Mouse (Mus musculus) gastrocnemius, adult 18-20 months (tissue): ENCODE data around the gene Kank2. TPM values are rescaled to one million over a fixed set of nuclear protein-coding genes. Genes with fewer than 3 reads are reported as not detected.

Source experiments
- DNase-seq: peaks from one replicate; pipeline ENCODE4 v3.0.0; 2021; ENCODE audit warnings: low spot score
- long read RNA-seq, 2 experiments: library from polyadenylated mRNA; stranded (forward); transcript quantifications; one replicate each; pipeline ENCODE4 v2.0.0; 2021
- total RNA-seq, 2 experiments: library from RNA; stranded (reverse); gene quantifications; 2 replicates each; pipeline ENCODE4 v1.2.3; 2021

Gene Kank2
- 10 to 100 TPM; 12.6 to 14.3 TPM for total RNA-seq
- long read RNA-seq, experiment 1, full-length matches to known transcripts: 12 of 16 reads
- long read RNA-seq, experiment 1, partial matches to known transcripts: 2 of 16 reads
- long read RNA-seq, experiment 1, other reads (novel, unspliced or antisense): 2 of 16 reads
- long read RNA-seq, experiment 2, full-length matches to known transcripts: 4 of 10 reads
- long read RNA-seq, experiment 2, partial matches to known transcripts: 1 of 10 reads
- long read RNA-seq, experiment 2, other reads (novel, unspliced or antisense): 5 of 10 reads

GRCm38 (mm10) chr9:21798345-21799009, at the start of gene Kank2:
TSS of gene Kank2 (minus strand) at chr9:21798744.
- DNase-seq: peak; percentile 91

GRCm38 (mm10) chr9:21847926-21848325, 49.4 kb upstream of the Kank2 start:
- DNase-seq: no peak

- DNase-seq: no peak
Measured at GRCm38 (mm10) chr9:21847425-21847824, 48.9 kb upstream of the Kank2 start.

- DNase-seq: peak; percentile 57
Measured at GRCm38 (mm10) chr9:21846755-21847341, 48.3 kb upstream of the Kank2 start.

- no peak for DNase-seq
Measured at GRCm38 (mm10) chr9:21845381-21846080, 47.0 kb upstream of the Kank2 start.

GRCm38 (mm10) chr9:21843086-21843485, 44.5 kb upstream of the Kank2 start:
- DNase-seq: no peak

GRCm38 (mm10) chr9:21842391-21842790, 43.8 kb upstream of the Kank2 start:
- DNase-seq: peak; percentile 45

- DNase-seq: no peak
Measured at GRCm38 (mm10) chr9:21841340-21841739, 42.8 kb upstream of the Kank2 start.

GRCm38 (mm10) chr9:21840115-21840787, 41.7 kb upstream of the Kank2 start:
- DNase-seq: peak; percentile 28

GRCm38 (mm10) chr9:21837690-21838089, 39.1 kb upstream of the Kank2 start:
- DNase-seq: no peak

GRCm38 (mm10) chr9:21835258-21835912, 36.8 kb upstream of the Kank2 start, which contains the start of gene Angptl8:
TSS of gene Angptl8 (plus strand) at chr9:21835510.
- peak; percentile 30 for DNase-seq

- no peak for DNase-seq
Measured at GRCm38 (mm10) chr9:21831558-21832240, 33.2 kb upstream of the Kank2 start.

GRCm38 (mm10) chr9:21830936-21831335, 32.4 kb upstream of the Kank2 start:
- DNase-seq: no peak

- no peak for DNase-seq
Measured at GRCm38 (mm10) chr9:21830461-21830850, 31.9 kb upstream of the Kank2 start.

GRCm38 (mm10) chr9:21829834-21830460, 31.4 kb upstream of the Kank2 start:
- no peak for DNase-seq

- DNase-seq: no peak
Measured at GRCm38 (mm10) chr9:21824366-21824765, 25.8 kb upstream of the Kank2 start.

GRCm38 (mm10) chr9:21823957-21824356, 25.4 kb upstream of the Kank2 start:
- no peak for DNase-seq

GRCm38 (mm10) chr9:21822686-21823085, 24.1 kb upstream of the Kank2 start:
- no peak for DNase-seq

- no peak for DNase-seq
Measured at GRCm38 (mm10) chr9:21820183-21820582, 21.6 kb upstream of the Kank2 start.
